Mouse (Mus musculus): ENCODE measurements around the gene Senp3. TPM values are rescaled to one million over a fixed set of nuclear protein-coding genes. Genes with fewer than 3 reads are reported as not detected.
A peak's percentile ranks its signal among the peaks of the same experiment; 100 is the strongest.
"Not testable (repeated sequence)": the region's sequence is repeated elsewhere in the genome, so short reads cannot be mapped to it uniquely, and the experiment has no call there.

Gene Senp3
- polyA plus RNA-seq, 1 experiment, result 65.3 TPM

- no peak overlapping the region for H3K27ac ChIP-seq (replicated peaks; ENCODE audit: low read depth, low read length)
- no peak overlapping the region for H3K4me3 ChIP-seq (ENCODE audit: insufficient read depth, low read depth, low read length)
- no peaks in the 10 kb centered on the region; the same call in 1 of the 2 replicates for H3K4me1 ChIP-seq (ENCODE audit: control insufficient read depth, insufficient read depth, insufficient read length, low read length)
Measured at GRCm38 (mm10) chr11:69656065-69656455, 25.8 kb downstream of the Senp3 start.

- no peaks in the 10 kb centered on the region; the same call in 1 of the 2 replicates for H3K4me1 ChIP-seq (ENCODE audit: control insufficient read depth, insufficient read depth, insufficient read length, low read length)
- no peak within 1 kb of the TSS for H3K4me3 ChIP-seq (ENCODE audit: insufficient read depth, low read depth, low read length)
- no peak within 1 kb of the TSS for H3K27ac ChIP-seq (replicated peaks; ENCODE audit: low read depth, low read length)
Measured at GRCm38 (mm10) chr11:69655264-69656064, 26.4 kb downstream of the Senp3 start, which contains the start of gene Sox15. Sox15 (plus strand) TSS chr11:69655314.

- Histone ChIP-seq H3K4me3 (ENCODE audit: insufficient read depth, low read depth, low read length) (no peak overlapping the region), H3K4me1 (ENCODE audit: control insufficient read depth, insufficient read depth, insufficient read length, low read length) (no peaks in the 10 kb centered on the region; the same call in 1 of the 2 replicates), H3K27ac (replicated peaks; ENCODE audit: low read depth, low read length) (no peak overlapping the region)
Measured at GRCm38 (mm10) chr11:69654760-69655159, 27.1 kb downstream of the Senp3 start.

GRCm38 (mm10) chr11:69653399-69653798 lies 28.5 kb downstream of the Senp3 start:
- no peak overlapping the region for H3K4me3 ChIP-seq (ENCODE audit: insufficient read depth, low read depth, low read length)
- H3K27ac ChIP-seq (replicated peaks; ENCODE audit: low read depth, low read length), result no peak overlapping the region
- no peaks in the 10 kb centered on the region; the same call in 1 of the 2 replicates for H3K4me1 ChIP-seq (ENCODE audit: control insufficient read depth, insufficient read depth, insufficient read length, low read length)

GRCm38 (mm10) chr11:69645860-69646259 lies 36.0 kb downstream of the Senp3 start:
- Histone ChIP-seq H3K27ac (replicated peaks; ENCODE audit: low read depth, low read length) (no peak overlapping the region), H3K4me1 (ENCODE audit: control insufficient read depth, insufficient read depth, insufficient read length, low read length) (no peaks in the 10 kb centered on the region), H3K4me3 (ENCODE audit: insufficient read depth, low read depth, low read length) (no peak overlapping the region)

GRCm38 (mm10) chr11:69635471-69635870 lies 46.4 kb downstream of the Senp3 start:
- Histone ChIP-seq H3K27ac (replicated peaks; ENCODE audit: low read depth, low read length) (no peak overlapping the region), H3K4me1 (ENCODE audit: control insufficient read depth, insufficient read depth, insufficient read length, low read length) (0 out of 2 replicates have a peak, but pooled peaks cover 2% of the 10 kb centered on the region), H3K4me3 (ENCODE audit: insufficient read depth, low read depth, low read length) (no peak overlapping the region)

- H3K4me1 ChIP-seq (ENCODE audit: control insufficient read depth, insufficient read depth, insufficient read length, low read length), result 0 out of 2 replicates have a peak, but pooled peaks cover 2% of the 10 kb centered on the region
- peak overlapping the region; percentile 55 for H3K27ac ChIP-seq (replicated peaks; ENCODE audit: low read depth, low read length)
- peak overlapping the region; percentile 97 for H3K4me3 ChIP-seq (ENCODE audit: insufficient read depth, low read depth, low read length)
Measured at GRCm38 (mm10) chr11:69633128-69633866, 48.6 kb downstream of the Senp3 start.

GRCm38 (mm10) chr11:69632284-69633089 lies 49.4 kb downstream of the Senp3 start, which contains the start of gene Fxr2:
Fxr2 (plus strand) TSS chr11:69632990.
- Histone ChIP-seq H3K4me3 (ENCODE audit: insufficient read depth, low read depth, low read length) (peak within 1 kb of the TSS; percentile 97), H3K27ac (replicated peaks; ENCODE audit: low read depth, low read length) (peak within 1 kb of the TSS; percentile 55), H3K4me1 (ENCODE audit: control insufficient read depth, insufficient read depth, insufficient read length, low read length) (0 out of 2 replicates have a peak, but pooled peaks cover 2% of the 10 kb centered on the region)

GRCm38 (mm10) chr11:69629802-69630201 lies 52.1 kb downstream of the Senp3 start:
- H3K4me3 ChIP-seq (ENCODE audit: insufficient read depth, low read depth, low read length), result no peak overlapping the region

GRCm38 (mm10) chr11:69628286-69628685 lies 53.6 kb downstream of the Senp3 start:
- no peak overlapping the region for H3K4me3 ChIP-seq (ENCODE audit: insufficient read depth, low read depth, low read length)
- no peaks in the 10 kb centered on the region for H3K4me1 ChIP-seq (ENCODE audit: control insufficient read depth, insufficient read depth, insufficient read length, low read length)
- H3K27ac ChIP-seq (replicated peaks; ENCODE audit: low read depth, low read length), result no peak overlapping the region

More at GRCm38 (mm10) chr11:69629802-69630201, 52.1 kb downstream of the Senp3 start:
- no peak overlapping the region for H3K27ac ChIP-seq (replicated peaks; ENCODE audit: low read depth, low read length)
- no peaks in the 10 kb centered on the region for H3K4me1 ChIP-seq (ENCODE audit: control insufficient read depth, insufficient read depth, insufficient read length, low read length)

- not testable (repeated sequence) for H3K4me1 ChIP-seq (ENCODE audit: control insufficient read depth, insufficient read depth, insufficient read length, low read length); H3K4me3 ChIP-seq (ENCODE audit: insufficient read depth, low read depth, low read length); H3K27ac ChIP-seq (replicated peaks; ENCODE audit: low read depth, low read length)
Measured at GRCm38 (mm10) chr11:69624339-69624738, 57.5 kb downstream of the Senp3 start.

Other genes with a start within 250 kb of the Senp3 start
- not detected in 2 replicates for gene Dnah2, start 133.0 kb downstream of the Senp3 start, polyA plus RNA-seq (2012; ENCODE audit: insufficient read depth, insufficient read length, missing spikeins)
- not detected in 2 replicates for gene Efnb3, start 121.9 kb downstream of the Senp3 start, polyA plus RNA-seq (2012; ENCODE audit: insufficient read depth, insufficient read length, missing spikeins)
- gene Wrap53, start 101.8 kb downstream of the Senp3 start, polyA plus RNA-seq (2012; ENCODE audit: insufficient read depth, insufficient read length, missing spikeins), result 10.7 and 10.9 TPM in 2 replicates
- gene Trp53, start 101.7 kb downstream of the Senp3 start, polyA plus RNA-seq (2012; ENCODE audit: insufficient read depth, insufficient read length, missing spikeins), result 13.6 and 18.3 TPM in 2 replicates
- 6.7 and 8.3 TPM in 2 replicates for gene Atp1b2, start 76.1 kb downstream of the Senp3 start, polyA plus RNA-seq (2012; ENCODE audit: insufficient read depth, insufficient read length, missing spikeins)
- gene Shbg, start 64.2 kb downstream of the Senp3 start, polyA plus RNA-seq (2012; ENCODE audit: insufficient read depth, insufficient read length, missing spikeins), result not detected in 2 replicates
- 8.6 and 10.9 TPM in 2 replicates for gene Sat2, start 60.1 kb downstream of the Senp3 start, polyA plus RNA-seq (2012; ENCODE audit: insufficient read depth, insufficient read length, missing spikeins)
- gene Fxr2, start 49.1 kb downstream of the Senp3 start, polyA plus RNA-seq (2012; ENCODE audit: insufficient read depth, insufficient read length, missing spikeins), result 27.8 and 29.5 TPM in 2 replicates
- gene Sox15, start 26.8 kb downstream of the Senp3 start, polyA plus RNA-seq (2012; ENCODE audit: insufficient read depth, insufficient read length, missing spikeins), result not detected in 2 replicates
- gene Mpdu1, start 19.4 kb downstream of the Senp3 start, polyA plus RNA-seq (2012; ENCODE audit: insufficient read depth, insufficient read length, missing spikeins), result 73.8 and 102 TPM in 2 replicates
- gene Cd68, start 15.9 kb downstream of the Senp3 start, polyA plus RNA-seq (2012; ENCODE audit: insufficient read depth, insufficient read length, missing spikeins), result 10.3 and 12.1 TPM in 2 replicates
- 268 and 317 TPM in 2 replicates for gene Eif4a1, start 9.7 kb downstream of the Senp3 start, polyA plus RNA-seq (2012; ENCODE audit: insufficient read depth, insufficient read length, missing spikeins)
- 4.1 and 4.9 TPM in 2 replicates for gene Tnfsf13, start 3.7 kb upstream of the Senp3 start, polyA plus RNA-seq (2012; ENCODE audit: insufficient read depth, insufficient read length, missing spikeins)
- gene Tnfsf12, start 13.8 kb upstream of the Senp3 start, polyA plus RNA-seq (2012; ENCODE audit: insufficient read depth, insufficient read length, missing spikeins), result 12.7 and 13.7 TPM in 2 replicates
- 0.99 and 2.8 TPM in 2 replicates for gene Tnfsfm13, start 14.0 kb upstream of the Senp3 start, polyA plus RNA-seq (2012; ENCODE audit: insufficient read depth, insufficient read length, missing spikeins)
- 10.4 and 16.5 TPM in 2 replicates for gene Polr2a, start 76.6 kb upstream of the Senp3 start, polyA plus RNA-seq (2012; ENCODE audit: insufficient read depth, insufficient read length, missing spikeins)
- not detected in 2 replicates for gene Slc35g3, start 79.9 kb upstream of the Senp3 start, polyA plus RNA-seq (2012; ENCODE audit: insufficient read depth, insufficient read length, missing spikeins)
- 17.2 and 23.6 TPM in 2 replicates for gene Zbtb4, start 83.8 kb upstream of the Senp3 start, polyA plus RNA-seq (2012; ENCODE audit: insufficient read depth, insufficient read length, missing spikeins)
- 1.7 and 2.4 TPM in 2 replicates for gene Chrnb1, start 113.9 kb upstream of the Senp3 start, polyA plus RNA-seq (2012; ENCODE audit: insufficient read depth, insufficient read length, missing spikeins)
- gene Fgf11, start 119.8 kb upstream of the Senp3 start, polyA plus RNA-seq (2012; ENCODE audit: insufficient read depth, insufficient read length, missing spikeins), result 5.6 and 7.5 TPM in 2 replicates
- 1.2 TPM in 1 of 2 replicates, not detected in the other for gene Tmem102, start 123.5 kb upstream of the Senp3 start, polyA plus RNA-seq (2012; ENCODE audit: insufficient read depth, insufficient read length, missing spikeins)
- gene Gm39566, start 133.2 kb upstream of the Senp3 start, polyA plus RNA-seq (2012; ENCODE audit: insufficient read depth, insufficient read length, missing spikeins), result not detected in 2 replicates
- not detected in 2 replicates for gene Spem2, start 136.4 kb upstream of the Senp3 start, polyA plus RNA-seq (2012; ENCODE audit: insufficient read depth, insufficient read length, missing spikeins)
- gene Spem1, start 140.1 kb upstream of the Senp3 start, polyA plus RNA-seq (2012; ENCODE audit: insufficient read depth, insufficient read length, missing spikeins), result not detected in 2 replicates
- 1.8 and 2.7 TPM in 2 replicates for gene Nlgn2, start 155.7 kb upstream of the Senp3 start, polyA plus RNA-seq (2012; ENCODE audit: insufficient read depth, insufficient read length, missing spikeins)
- gene Tmem256, start 156.4 kb upstream of the Senp3 start, polyA plus RNA-seq (2012; ENCODE audit: insufficient read depth, insufficient read length, missing spikeins), result 206 and 248 TPM in 2 replicates
- gene Plscr3, start 164.3 kb upstream of the Senp3 start, polyA plus RNA-seq (2012; ENCODE audit: insufficient read depth, insufficient read length, missing spikeins), result 18.7 TPM in 2 replicates
- gene Tnk1, start 176.6 kb upstream of the Senp3 start, polyA plus RNA-seq (2012; ENCODE audit: insufficient read depth, insufficient read length, missing spikeins), result not detected in 2 replicates
- not detected in 2 replicates for gene Tmem95, start 195.9 kb upstream of the Senp3 start, polyA plus RNA-seq (2012; ENCODE audit: insufficient read depth, insufficient read length, missing spikeins)
- 2.5 and 3.3 TPM in 2 replicates for gene Kctd11, start 199.3 kb upstream of the Senp3 start, polyA plus RNA-seq (2012; ENCODE audit: insufficient read depth, insufficient read length, missing spikeins)
- gene Acap1, start 213.5 kb upstream of the Senp3 start, polyA plus RNA-seq (2012; ENCODE audit: insufficient read depth, insufficient read length, missing spikeins), result not detected in 2 replicates
- 3.2 TPM in 1 of 2 replicates, not detected in the other for gene 2810408A11Rik, start 218.9 kb upstream of the Senp3 start, polyA plus RNA-seq (2012; ENCODE audit: insufficient read depth, insufficient read length, missing spikeins)
- 16.9 and 18.4 TPM in 2 replicates for gene Neurl4, start 219.0 kb upstream of the Senp3 start, polyA plus RNA-seq (2012; ENCODE audit: insufficient read depth, insufficient read length, missing spikeins)
- gene Gps2, start 231.8 kb upstream of the Senp3 start, polyA plus RNA-seq (2012; ENCODE audit: insufficient read depth, insufficient read length, missing spikeins), result 23.6 and 24.3 TPM in 2 replicates
- gene Eif5a, start 239.9 kb upstream of the Senp3 start, polyA plus RNA-seq (2012; ENCODE audit: insufficient read depth, insufficient read length, missing spikeins), result 424 and 439 TPM in 2 replicates

All from brown adipose tissue, adult 24 weeks (tissue).